Mouse (Mus musculus) ES-E14 (cell line): ENCODE measurements around the gene Blvrb.

ENCODE experiments used
- CHD2 ChIP-seq: IDR thresholded peaks from 2 replicates; pipeline ENCODE4 v1.6.1; 2014; ENCODE audit warnings: mild to moderate bottlenecking, low read depth, low read length, inconsistent platforms
- HCFC1 ChIP-seq: IDR thresholded peaks from 2 replicates; pipeline ENCODE4 v1.6.1; 2012; ENCODE audit warnings: low read length, inconsistent platforms, borderline replicate concordance; ENCODE audit not compliant: insufficient read depth
- MAFK ChIP-seq: IDR thresholded peaks from 2 replicates; pipeline ENCODE4 v1.6.1; 2014; ENCODE audit warnings: mild to moderate bottlenecking, low read depth, low read length, inconsistent platforms; ENCODE audit not compliant: insufficient read depth
- ZC3H11A ChIP-seq: IDR thresholded peaks from 2 replicates; pipeline ENCODE4 v1.6.1; 2012; ENCODE audit warnings: low read depth, mild to moderate bottlenecking, inconsistent platforms, low read length, borderline replicate concordance
- ZNF384 ChIP-seq: IDR thresholded peaks from 2 replicates; pipeline ENCODE4 v1.6.1; 2012; ENCODE audit warnings: low read depth, low read length, inconsistent platforms

GRCm38 (mm10) chr7:27449256-27449862 lies 1.6 kb downstream of the Blvrb start:
- TF ChIP-seq ZNF384 (peak; percentile 97), CHD2 (no peak), HCFC1 (no peak), ZC3H11A (0 out of 2 replicates have a peak, but pooled peaks have one; percentile 17), MAFK (peak; percentile 84)
